Mouse (Mus musculus): ENCODE data around the gene Tmem94. TPM values are rescaled to one million over a fixed set of nuclear protein-coding genes. Genes with fewer than 3 reads are reported as not detected.
A peak's percentile ranks its signal among the peaks of the same experiment; 100 is the strongest.

Tmem94 gene
- polyA plus RNA-seq, 1 experiment from 2014 or later, result 22.0 TPM

DNA sequence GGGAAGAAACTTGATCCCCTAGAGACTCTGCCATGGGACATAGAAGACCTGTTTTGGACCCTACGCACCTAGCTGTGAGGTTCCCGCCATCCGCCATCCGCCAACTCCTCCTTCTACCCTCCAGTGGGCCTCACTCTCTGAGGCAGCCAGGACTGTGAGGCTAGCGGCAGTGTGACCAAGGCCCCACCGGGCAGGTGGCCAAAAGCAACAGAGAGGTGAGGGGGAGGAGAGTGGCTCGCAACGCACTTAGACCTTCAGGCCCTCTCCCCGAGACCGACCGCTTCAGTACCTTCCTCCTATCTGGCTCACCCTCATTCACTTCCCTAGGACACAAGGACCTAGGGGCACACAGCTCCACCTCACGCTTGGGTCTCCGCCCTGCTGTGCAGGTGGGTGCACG is 45.1 kb downstream of the Tmem94 start:
- H3K4me3 ChIP-seq (ENCODE audit: low read length), result peak overlapping the region; percentile 91
- H3K27me3 ChIP-seq (replicated peaks; ENCODE audit: control insufficient read depth, insufficient read depth, low read length), result no peaks in the 10 kb centered on the region
- H3K9ac ChIP-seq (ENCODE audit: low read depth, low read length), result no peak overlapping the region
- H3K4me2 ChIP-seq (ENCODE audit: low read length), result peak overlapping the region; percentile 98
- H3K27ac ChIP-seq (ENCODE audit: low read depth, low read length), result 0 out of 2 replicates have a peak overlapping the region, but pooled peaks have one; percentile 39
- 69% methylated on average over 14 of the region's 14 CpGs for WGBS
- H3K36me3 ChIP-seq (ENCODE audit: control insufficient read depth, insufficient read depth, low read length), result no peaks in the 10 kb centered on the region
- H3K9me3 ChIP-seq (ENCODE audit: control insufficient read depth, low read length), result no peaks in the 10 kb centered on the region
- peaks cover 48% of the 10 kb centered on the region for H3K4me1 ChIP-seq (ENCODE audit: control insufficient read depth, insufficient read depth, low read depth, low read length)
- no peak for ATAC-seq

DNA sequence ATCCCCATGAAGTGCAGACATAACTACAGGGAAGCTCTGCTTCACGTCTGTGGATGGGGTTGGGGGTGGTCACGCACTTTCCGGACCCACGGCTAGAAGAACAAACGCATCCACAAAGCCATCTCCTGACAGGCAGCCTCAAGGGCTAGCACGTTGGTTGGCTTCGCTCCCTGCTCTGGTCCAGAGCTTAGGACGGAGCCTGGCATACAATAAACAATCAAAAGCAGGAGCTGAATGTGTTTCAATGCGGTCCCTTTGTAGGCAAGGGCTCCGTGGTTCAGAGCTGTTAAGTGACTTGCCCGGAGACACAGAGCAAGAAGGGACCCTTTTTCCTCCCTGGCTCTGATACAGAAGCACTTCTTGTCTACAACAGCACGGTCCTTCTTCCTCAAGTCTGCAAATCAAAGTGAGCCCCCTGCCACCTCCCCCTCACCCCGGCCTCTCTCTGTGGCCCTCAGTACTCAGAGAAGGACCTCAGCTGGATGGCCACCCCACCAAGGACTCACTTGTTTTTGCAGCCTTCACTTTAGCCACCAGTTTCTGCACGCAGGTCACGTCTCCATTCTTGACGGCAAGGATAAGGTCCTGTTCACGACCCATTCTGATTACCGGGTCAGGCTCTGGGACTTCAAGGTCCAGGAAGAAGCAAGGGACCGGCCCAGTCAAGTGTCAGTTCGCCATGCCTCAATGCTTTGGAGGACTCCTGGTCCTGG is 46.3 kb downstream of the Tmem94 start:
- Histone ChIP-seq H3K27ac (ENCODE audit: low read depth, low read length) (peak overlapping the region; percentile 44), H3K4me2 (ENCODE audit: low read length) (peak overlapping the region; percentile 98), H3K27me3 (replicated peaks; ENCODE audit: control insufficient read depth, insufficient read depth, low read length) (no peaks in the 10 kb centered on the region), H3K9ac (ENCODE audit: low read depth, low read length) (peak overlapping the region; percentile 63; the same call in 1 of the 2 replicates), H3K36me3 (ENCODE audit: control insufficient read depth, insufficient read depth, low read length) (no peaks in the 10 kb centered on the region), H3K4me3 (ENCODE audit: low read length) (peak overlapping the region; percentile 91), H3K4me1 (ENCODE audit: control insufficient read depth, insufficient read depth, low read depth, low read length) (peaks cover 56% of the 10 kb centered on the region), H3K9me3 (ENCODE audit: control insufficient read depth, low read length) (no peaks in the 10 kb centered on the region)
- ATAC-seq, result no peak
- 74% methylated on average over 20 of the region's 20 CpGs for WGBS

DNA sequence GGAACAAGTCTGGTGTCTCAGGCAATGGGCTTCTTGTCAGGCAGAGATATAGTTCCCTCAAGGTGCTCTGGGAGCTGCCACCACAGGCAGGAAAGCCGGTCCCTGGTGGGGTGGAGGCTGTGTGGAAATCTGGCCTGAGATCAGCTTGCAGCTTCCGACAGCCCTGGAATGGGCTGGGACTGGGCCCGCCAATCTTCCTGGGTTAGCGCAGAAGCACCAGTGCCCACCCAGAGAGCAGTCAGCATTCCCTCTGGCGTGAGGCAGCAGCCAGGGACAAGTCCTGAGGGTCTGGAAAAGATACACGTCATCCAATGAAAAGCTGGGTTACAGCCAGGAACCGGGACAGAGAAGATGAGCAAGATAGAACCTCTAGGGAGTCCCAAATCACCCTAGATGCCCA is 46.9 kb downstream of the Tmem94 start:
- WGBS, result 20% methylated on average over 7 of the region's 7 CpGs
- Histone ChIP-seq H3K36me3 (ENCODE audit: control insufficient read depth, insufficient read depth, low read length) (no peaks in the 10 kb centered on the region), H3K4me1 (ENCODE audit: control insufficient read depth, insufficient read depth, low read depth, low read length) (peaks cover 54% of the 10 kb centered on the region)

DNA sequence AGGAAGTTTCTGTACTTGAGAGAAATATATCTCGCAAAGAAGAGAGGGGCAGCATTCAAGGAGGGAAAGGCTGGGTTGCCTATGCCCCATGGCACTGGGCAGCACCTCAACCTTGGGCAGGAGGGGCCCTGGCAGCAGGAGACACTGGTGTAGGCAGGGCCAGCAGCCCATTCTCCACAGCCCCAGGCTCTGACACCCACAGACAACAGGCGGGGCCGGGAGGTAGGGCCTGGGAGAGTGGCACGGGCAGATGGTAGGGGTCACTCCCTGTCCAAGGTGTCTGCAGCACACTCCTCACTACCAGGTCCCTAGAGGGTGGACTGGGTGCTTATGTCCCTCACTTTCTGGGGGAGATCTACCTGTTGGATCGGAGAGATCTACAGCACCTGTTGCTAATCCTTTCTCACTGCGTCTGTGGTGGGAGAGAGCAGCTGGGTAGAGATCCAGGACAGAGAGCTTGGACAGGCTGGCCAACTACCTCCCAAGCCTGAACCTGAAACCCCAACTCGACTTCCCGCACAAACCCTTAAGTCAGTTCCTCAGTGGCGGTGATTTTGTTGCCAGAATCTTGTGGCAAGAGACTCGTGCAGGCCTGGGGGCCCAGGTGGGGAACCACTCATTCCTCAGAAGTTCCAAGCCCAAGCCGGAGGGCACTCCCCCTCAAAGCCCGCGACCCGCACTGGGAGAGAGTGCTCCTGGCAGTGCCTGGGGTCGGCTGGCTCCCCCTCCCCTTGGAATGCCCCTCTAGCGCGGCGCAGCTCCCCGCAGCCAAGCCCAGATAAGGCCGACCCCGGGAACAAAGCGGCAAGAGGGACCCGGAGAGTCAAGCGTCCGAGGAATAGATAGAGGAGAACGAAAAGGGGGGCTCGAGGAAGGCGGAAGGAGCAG is 47.5 kb downstream of the Tmem94 start:
- H3K27ac ChIP-seq (ENCODE audit: low read depth, low read length), result peak overlapping the region; percentile 53
- H3K27me3 ChIP-seq (replicated peaks; ENCODE audit: control insufficient read depth, insufficient read depth, low read length), result no peaks in the 10 kb centered on the region
- ATAC-seq, result peak; percentile 3; the same call in 1 of the 2 replicates
- peak overlapping the region; percentile 63 for H3K9ac ChIP-seq (ENCODE audit: low read depth, low read length)
- peaks cover 53% of the 10 kb centered on the region for H3K4me1 ChIP-seq (ENCODE audit: control insufficient read depth, insufficient read depth, low read depth, low read length)
- H3K4me2 ChIP-seq (ENCODE audit: low read length), result peak overlapping the region; percentile 98
- no peaks in the 10 kb centered on the region for H3K9me3 ChIP-seq (ENCODE audit: control insufficient read depth, low read length)
- H3K4me3 ChIP-seq (ENCODE audit: low read length), result peak overlapping the region; percentile 91
- no peaks in the 10 kb centered on the region for H3K36me3 ChIP-seq (ENCODE audit: control insufficient read depth, insufficient read depth, low read length)
- WGBS, result 2% methylated on average over 25 of the region's 28 CpGs

More for the DNA sequence above, 46.9 kb downstream of the Tmem94 start:
- H3K27ac ChIP-seq (ENCODE audit: low read depth, low read length), result peak overlapping the region; percentile 44
- no peaks in the 10 kb centered on the region for H3K9me3 ChIP-seq (ENCODE audit: control insufficient read depth, low read length)
- peak overlapping the region; percentile 98 for H3K4me2 ChIP-seq (ENCODE audit: low read length)
- no peaks in the 10 kb centered on the region for H3K27me3 ChIP-seq (replicated peaks; ENCODE audit: control insufficient read depth, insufficient read depth, low read length)
- peak overlapping the region; percentile 91 for H3K4me3 ChIP-seq (ENCODE audit: low read length)
- no peak for ATAC-seq
- H3K9ac ChIP-seq (ENCODE audit: low read depth, low read length), result peak overlapping the region; percentile 63

DNA sequence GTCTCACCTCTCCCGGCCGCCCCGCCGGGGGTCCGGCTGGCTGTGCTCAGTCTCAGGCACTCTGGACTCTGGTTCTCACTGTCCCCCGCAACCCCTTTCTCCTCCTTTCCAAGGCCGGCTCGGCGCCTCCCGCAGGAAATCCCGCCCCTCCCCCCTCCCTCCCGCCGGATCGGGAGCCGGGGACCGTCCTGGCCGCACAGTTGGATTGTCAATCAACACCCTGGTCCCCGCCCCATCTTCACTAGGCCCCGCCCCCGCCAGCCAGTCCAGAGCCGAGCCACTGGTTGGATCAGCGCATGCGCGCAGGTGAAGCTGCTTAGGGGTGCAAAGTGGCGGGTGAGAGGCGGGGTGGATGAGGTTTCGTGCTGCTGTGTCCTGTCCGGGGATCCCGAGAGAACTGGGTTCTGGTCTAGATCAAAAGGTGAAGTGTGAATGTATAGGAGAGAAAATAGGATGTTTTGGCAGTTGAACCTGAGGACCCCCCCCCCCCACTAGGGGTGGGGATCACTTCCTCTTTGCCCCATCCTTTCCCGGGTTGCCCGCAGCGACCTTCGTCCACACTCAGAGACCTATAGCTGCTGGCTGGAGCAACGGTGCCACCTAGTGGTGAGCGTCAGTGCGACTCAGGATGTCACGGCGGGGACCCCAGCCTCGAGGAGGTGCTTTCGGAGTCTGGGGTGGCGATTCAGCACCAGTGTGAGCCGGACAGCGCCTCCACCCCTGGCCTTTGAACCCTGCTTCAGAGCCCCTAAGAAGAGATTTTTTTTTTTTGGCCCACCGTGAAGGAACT is 48.5 kb downstream of the Tmem94 start, which contains the start of gene Caskin2:
TSS of gene Caskin2 (minus strand) at position 133 of the 790 bp plus-strand sequence.
- Histone ChIP-seq H3K27me3 (replicated peaks; ENCODE audit: control insufficient read depth, insufficient read depth, low read length) (no peaks in the 10 kb centered on the region), H3K9ac (ENCODE audit: low read depth, low read length) (peak within 1 kb of the TSS; percentile 92), H3K4me1 (ENCODE audit: control insufficient read depth, insufficient read depth, low read depth, low read length) (peaks cover 44% of the 10 kb centered on the region), H3K36me3 (ENCODE audit: control insufficient read depth, insufficient read depth, low read length) (no peaks in the 10 kb centered on the region), H3K27ac (ENCODE audit: low read depth, low read length) (peak within 1 kb of the TSS; percentile 78), H3K4me3 (ENCODE audit: low read length) (peak within 1 kb of the TSS; percentile 91), H3K4me2 (ENCODE audit: low read length) (peak within 1 kb of the TSS; percentile 98), H3K9me3 (ENCODE audit: control insufficient read depth, low read length) (no peaks in the 10 kb centered on the region)
- WGBS, result under 1% methylated on average over 40 of the region's 44 CpGs
- ATAC-seq, result peak; percentile 87

DNA sequence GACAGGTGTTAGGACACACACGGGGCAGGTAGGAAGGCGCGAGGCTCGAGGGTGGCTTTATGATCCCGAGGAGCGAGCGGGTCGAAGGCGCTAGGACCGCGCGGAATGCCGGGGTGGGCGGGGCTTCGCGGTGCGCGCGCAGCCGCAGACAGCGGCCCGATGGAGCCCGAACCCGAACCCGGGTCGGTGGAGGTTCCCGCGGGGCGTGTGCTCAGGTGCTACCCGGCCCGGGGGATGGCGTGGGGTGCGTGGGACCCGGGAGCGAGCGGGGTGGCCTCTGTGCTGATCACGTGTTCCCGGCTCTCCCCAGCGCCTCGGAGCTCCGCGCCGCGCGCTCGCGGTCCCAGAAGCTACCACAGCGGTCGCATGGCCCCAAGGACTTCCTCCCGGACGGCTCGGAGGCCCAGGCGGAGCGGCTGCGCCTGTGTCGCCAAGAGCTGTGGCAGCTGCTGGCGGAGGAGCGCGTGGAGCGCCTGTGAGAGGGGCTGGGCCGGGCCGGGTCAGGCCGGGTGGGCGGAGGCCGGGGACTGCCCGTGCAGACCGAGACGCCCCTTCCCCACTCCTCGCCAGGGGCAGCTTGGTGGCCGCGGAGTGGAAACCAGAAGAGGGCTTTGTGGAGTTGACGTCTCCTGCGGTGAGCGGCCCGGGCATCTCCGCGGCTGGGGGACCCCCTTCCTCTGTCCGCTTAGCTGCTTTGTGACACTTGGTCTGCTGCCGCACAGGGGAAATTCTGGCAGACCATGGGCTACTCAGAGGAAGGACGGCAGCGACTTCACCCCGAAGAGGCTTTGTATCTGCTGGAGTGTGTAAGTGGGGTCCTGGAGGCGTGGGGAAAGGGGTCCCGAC is 49.6 kb downstream of the Tmem94 start, which contains the start of gene Tsen54:
TSS of gene Tsen54 (plus strand) at position 120 of the 846 bp plus-strand sequence.
- peak within 1 kb of the TSS; percentile 78 for H3K27ac ChIP-seq (ENCODE audit: low read depth, low read length)
- H3K9me3 ChIP-seq (ENCODE audit: control insufficient read depth, low read length), result no peaks in the 10 kb centered on the region
- peak; percentile 55 for ATAC-seq
- H3K9ac ChIP-seq (ENCODE audit: low read depth, low read length), result peak within 1 kb of the TSS; percentile 92
- peaks cover under 1% of the 10 kb centered on the region for H3K36me3 ChIP-seq (ENCODE audit: control insufficient read depth, insufficient read depth, low read length)
- H3K4me3 ChIP-seq (ENCODE audit: low read length), result peak within 1 kb of the TSS; percentile 91
- no peaks in the 10 kb centered on the region for H3K27me3 ChIP-seq (replicated peaks; ENCODE audit: control insufficient read depth, insufficient read depth, low read length)
- under 1% methylated on average over 64 of the region's 84 CpGs for WGBS
- peaks cover 33% of the 10 kb centered on the region for H3K4me1 ChIP-seq (ENCODE audit: control insufficient read depth, insufficient read depth, low read depth, low read length)
- H3K4me2 ChIP-seq (ENCODE audit: low read length), result peak within 1 kb of the TSS; percentile 98

DNA sequence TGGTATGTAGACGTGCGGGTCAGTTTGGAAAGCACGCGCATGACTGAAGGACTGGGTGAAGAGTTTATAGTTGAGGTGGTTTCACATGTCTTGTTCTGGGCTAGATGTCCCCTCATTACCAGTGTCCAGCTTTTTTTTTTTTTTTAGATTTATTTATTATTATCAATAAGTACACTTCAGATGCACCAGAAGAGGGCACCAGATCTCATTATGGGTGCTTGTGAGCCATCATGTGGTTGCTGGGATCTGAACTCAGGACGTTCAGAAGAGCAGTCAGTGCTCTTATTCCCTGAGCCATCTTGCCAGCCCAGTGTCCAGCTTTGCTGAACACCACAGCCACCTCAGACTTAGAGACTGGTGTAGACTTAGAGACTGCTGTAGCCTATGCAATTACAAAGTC is 52.1 kb downstream of the Tmem94 start:
- Histone ChIP-seq H3K36me3 (ENCODE audit: control insufficient read depth, insufficient read depth, low read length) (peaks cover 14% of the 10 kb centered on the region), H3K4me3 (ENCODE audit: low read length) (no peak overlapping the region), H3K4me2 (ENCODE audit: low read length) (no peak overlapping the region), H3K27me3 (replicated peaks; ENCODE audit: control insufficient read depth, insufficient read depth, low read length) (no peaks in the 10 kb centered on the region), H3K9ac (ENCODE audit: low read depth, low read length) (no peak overlapping the region), H3K9me3 (ENCODE audit: control insufficient read depth, low read length) (no peaks in the 10 kb centered on the region), H3K27ac (ENCODE audit: low read depth, low read length) (no peak overlapping the region), H3K4me1 (ENCODE audit: control insufficient read depth, insufficient read depth, low read depth, low read length) (peaks cover 24% of the 10 kb centered on the region)
- ATAC-seq, result no peak
- WGBS, result 91% methylated on average over 5 of the region's 5 CpGs

Data from hindbrain, embryonic 16.5 days (tissue).